Mouse (Mus musculus) brain, embryonic 14.5 days (tissue): ENCODE data around the gene D930020B18Rik. TPM values are rescaled to one million over a fixed set of nuclear protein-coding genes. Genes with fewer than 3 reads are reported as not detected.

Source experiments
- DNase-seq: peaks from one replicate; pipeline ENCODE4 v3.0.0-alpha.2; 2011; ENCODE audit warnings: low read depth
- CTCF ChIP-seq: fragments of 200-500 bp; IDR thresholded peaks from 2 replicates; pipeline ENCODE4 v1.5.1; 2012; ENCODE audit warnings: inconsistent platforms, mild to moderate bottlenecking, moderate library complexity, borderline replicate concordance; ENCODE audit not compliant: insufficient read depth, insufficient read length; ENCODE audit errors: extremely low read depth
- POLR2A ChIP-seq: fragments of 200-500 bp; IDR thresholded peaks from 2 replicates; pipeline ENCODE4 v1.6.1; 2012; ENCODE audit warnings: mild to moderate bottlenecking, inconsistent platforms, borderline replicate concordance; ENCODE audit not compliant: poor library complexity, insufficient read depth, insufficient read length, severe bottlenecking; ENCODE audit errors: extremely low read depth
- polyA plus RNA-seq: library from polyadenylated mRNA; depleted of rRNA; stranded (reverse); fragments of >200 nt; gene quantifications from 2 replicates; pipeline ENCODE4 v1.2.3, GENCODE M21; 2012; rRNA removed

Gene D930020B18Rik
- 0.14 TPM in 2 replicates for polyA plus RNA-seq

DNA sequence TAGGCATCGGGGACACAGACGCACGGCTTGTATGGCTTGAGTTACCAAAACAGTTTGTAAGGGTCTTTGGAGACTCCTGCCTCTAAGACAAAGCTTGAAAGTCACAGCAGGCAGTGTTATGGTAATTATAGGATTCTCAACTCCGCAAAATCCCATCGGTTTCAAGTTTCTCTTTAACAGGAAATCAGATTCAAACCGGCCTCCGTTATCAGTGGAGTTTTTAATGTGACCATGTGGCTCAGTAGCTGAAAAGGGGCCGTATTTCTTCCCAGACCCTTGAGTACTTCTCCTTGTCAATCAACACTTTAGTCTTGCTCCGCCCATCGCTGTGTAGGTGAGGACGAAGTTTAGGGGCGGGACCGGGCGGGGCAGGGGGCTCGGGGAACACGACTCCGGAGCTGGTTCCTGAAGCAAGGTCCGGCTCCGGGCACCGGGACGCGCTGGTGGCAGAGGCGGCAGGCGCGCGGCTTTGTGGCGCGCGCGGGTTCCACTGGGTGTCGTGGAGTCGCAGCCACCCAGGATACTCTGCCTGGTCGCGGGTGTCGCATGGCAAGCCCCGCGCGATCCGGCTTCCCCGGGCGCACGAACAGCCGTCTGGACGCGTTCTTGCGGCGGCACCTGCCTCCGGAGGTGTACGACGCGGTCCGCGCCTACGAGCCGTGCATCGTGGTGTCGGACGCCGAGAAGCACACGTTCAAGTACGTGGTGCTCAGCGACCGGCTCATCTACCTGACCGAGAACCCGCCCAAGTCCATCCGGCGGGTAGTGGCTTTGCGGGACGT lies at the start of gene D930020B18Rik:
Gene D930020B18Rik (plus strand): TSS at position 317 of the 782 bp plus-strand sequence.
- no peak for TF ChIP-seq POLR2A
- TF ChIP-seq CTCF, result no peak
- DNase-seq, result peak; percentile 40

DNA sequence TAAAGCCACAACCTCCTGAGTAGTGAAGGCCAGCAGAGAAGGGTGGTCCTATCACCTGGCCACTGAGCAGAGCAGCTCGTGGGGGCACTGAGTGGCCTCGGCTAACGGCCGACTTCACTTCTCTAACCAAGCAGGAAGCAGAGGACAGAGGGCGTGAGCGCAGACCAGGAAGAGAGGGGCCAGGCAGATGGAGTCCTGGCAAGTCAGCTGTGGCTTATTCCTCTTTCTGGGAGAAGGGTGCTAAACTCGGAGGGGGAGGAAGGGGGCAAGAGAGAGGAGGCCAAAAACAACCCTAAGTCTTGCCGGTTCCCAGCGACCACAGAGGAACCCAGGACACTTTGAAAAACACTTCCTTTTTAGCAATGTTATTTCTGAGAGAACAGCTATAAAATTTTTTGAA lies 44.8 kb upstream of the D930020B18Rik start:
- DNase-seq, result no peak
- no peak for TF ChIP-seq POLR2A
- TF ChIP-seq CTCF, result no peak

DNA sequence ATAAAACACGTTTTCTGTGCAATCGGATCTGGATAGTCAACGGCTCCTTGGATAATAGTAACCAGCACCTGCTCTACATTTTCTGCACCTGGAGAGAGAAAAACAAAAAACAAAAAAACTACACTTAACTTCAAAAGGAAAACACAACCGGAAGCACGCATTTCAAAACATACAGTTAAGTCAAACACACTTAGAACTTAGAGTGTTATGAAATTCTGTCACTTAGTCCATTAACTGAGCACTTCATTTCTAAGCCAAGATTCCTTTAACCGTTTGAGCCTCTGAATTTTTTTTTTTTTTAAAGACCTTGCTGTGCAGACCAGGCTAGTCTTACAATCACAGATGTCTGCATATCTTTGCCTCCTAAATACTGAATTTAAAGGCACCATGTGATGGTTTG lies 40.1 kb upstream of the D930020B18Rik start:
- no peak for DNase-seq
- TF ChIP-seq CTCF (no peak), POLR2A (no peak)

DNA sequence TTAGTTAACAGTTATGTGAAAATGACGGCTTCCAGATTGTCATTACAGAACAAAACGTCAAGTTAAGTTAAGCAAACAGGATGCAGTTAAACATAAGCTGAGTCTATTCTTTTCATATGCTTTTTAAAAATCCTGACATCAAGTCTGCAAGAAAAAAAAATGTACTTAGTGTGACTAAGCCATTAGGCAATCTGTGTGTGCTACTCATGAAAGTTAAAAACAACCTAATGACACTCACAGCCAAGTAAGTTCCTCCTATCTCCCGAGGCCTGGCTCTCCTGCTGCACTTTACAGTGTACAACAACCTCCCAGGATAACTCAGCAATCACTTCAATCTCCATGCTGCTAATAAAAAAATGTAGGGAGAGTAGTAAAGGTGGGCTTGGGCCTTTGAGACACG lies 37.8 kb upstream of the D930020B18Rik start:
- DNase-seq, result no peak
- no peak for TF ChIP-seq POLR2A
- no peak for TF ChIP-seq CTCF

DNA sequence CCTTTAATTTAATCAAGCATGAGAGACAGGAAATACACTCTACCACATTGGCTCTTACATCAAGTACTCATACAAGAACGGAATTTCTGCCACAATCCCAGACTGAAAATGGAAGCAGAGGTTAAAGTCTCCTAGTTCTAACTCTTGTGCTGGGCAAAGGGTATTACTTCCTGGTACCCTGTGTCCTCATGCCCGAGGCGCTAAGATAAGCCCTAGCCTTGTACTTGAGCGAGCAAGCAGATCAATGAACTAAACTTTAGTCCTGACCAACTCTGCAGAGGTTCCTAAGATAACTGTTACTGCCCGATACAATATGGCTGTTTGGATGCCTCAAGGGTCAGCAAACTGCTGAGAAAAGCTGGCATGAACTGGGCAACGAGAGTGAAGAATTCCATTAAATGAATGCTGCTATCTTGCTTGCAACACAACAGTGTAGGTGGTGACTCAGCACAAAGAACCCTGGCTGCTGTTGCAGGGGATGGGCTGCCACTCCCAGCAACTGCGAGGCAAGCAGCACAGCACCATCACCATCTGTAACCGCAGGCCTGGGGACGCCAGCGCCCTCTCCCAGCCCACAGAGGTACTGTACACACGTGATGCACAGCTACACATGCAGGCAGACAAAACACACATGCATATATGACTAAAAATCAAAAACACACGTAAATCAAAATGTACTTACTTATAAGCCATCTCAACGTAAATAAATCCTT lies 36.6 kb upstream of the D930020B18Rik start:
- DNase-seq, result no peak
- no peak for TF ChIP-seq POLR2A
- no peak for TF ChIP-seq CTCF

DNA sequence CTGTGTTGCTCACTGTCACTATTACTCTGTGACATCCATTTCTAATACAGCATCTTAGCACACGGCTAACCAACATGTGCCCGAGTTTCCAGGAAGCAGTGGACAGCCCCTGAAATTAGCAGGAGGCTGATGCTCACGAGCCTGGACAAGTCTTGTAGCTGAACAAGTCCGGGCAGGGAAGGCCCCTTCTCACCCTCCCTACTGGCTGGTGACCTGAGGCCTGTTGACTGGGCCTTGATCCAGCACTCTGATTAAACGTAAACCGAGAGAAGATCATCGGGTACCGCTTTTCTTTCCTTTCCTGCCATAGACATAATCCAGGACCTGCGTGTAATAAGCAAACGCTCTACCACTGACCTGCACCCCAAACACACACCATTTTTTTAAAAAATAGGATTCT lies 33.2 kb upstream of the D930020B18Rik start:
- TF ChIP-seq CTCF (no peak), POLR2A (no peak)
- DNase-seq, result no peak

DNA sequence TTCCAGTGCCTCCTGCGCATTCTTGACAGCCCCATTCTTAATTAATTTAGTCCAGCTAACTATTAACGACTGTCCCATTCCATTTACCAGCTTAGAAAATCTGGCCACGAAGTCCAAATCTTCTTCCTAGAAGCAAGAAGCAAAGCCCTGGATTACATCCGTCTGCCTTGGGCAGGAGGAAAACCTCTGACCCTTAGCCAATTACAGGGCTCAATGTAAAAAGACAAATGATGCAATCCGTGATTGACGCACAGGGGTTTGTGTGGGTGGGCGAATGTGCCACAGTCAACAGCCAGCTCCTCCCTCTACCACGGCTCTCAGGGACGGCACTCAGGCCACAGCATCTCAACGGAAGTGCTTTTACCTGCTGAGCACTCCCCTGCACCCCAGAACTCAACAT lies 29.8 kb upstream of the D930020B18Rik start:
- DNase-seq, result no peak
- TF ChIP-seq POLR2A (no peak), CTCF (no peak)

DNA sequence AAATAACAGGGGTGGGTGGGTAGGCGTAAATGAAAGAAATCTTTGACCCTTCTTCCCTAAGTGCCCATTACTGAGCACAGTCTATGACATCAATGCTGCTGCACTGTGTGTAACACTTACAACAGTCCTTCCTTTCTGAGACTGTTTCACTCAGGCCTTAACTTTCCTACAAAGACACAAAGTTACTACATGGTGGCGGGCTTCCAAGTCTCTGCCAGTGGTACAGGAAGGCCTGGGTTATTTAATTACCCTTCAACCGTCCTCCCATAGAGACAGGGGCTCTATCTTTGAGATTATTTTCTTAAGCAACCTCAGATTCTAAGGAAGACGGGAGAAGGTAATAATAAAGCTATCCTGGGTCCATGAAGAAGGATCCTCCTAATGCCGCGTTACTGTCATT lies 28.9 kb upstream of the D930020B18Rik start:
- DNase-seq, result no peak
- TF ChIP-seq POLR2A (no peak), CTCF (no peak)

DNA sequence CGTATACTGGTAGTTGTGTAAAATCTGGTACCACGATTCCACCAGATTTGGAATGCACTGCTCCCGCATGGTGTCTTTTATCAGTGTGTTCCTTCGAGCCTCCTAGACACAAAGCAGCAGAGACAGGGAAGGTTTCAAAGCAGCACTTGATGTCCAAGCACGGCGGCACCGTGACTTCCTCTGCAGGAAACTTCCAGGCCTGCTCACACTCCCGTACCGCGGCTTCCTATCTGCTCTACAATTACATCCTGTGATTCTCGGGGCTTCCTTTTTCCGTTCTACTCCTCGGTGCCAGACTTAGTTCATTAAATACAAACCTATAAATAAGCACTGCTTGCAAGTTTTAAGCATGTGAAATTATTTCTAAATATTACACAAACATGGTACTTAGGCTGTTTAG lies 27.8 kb upstream of the D930020B18Rik start:
- TF ChIP-seq CTCF, result no peak
- no peak for TF ChIP-seq POLR2A
- DNase-seq, result no peak

DNA sequence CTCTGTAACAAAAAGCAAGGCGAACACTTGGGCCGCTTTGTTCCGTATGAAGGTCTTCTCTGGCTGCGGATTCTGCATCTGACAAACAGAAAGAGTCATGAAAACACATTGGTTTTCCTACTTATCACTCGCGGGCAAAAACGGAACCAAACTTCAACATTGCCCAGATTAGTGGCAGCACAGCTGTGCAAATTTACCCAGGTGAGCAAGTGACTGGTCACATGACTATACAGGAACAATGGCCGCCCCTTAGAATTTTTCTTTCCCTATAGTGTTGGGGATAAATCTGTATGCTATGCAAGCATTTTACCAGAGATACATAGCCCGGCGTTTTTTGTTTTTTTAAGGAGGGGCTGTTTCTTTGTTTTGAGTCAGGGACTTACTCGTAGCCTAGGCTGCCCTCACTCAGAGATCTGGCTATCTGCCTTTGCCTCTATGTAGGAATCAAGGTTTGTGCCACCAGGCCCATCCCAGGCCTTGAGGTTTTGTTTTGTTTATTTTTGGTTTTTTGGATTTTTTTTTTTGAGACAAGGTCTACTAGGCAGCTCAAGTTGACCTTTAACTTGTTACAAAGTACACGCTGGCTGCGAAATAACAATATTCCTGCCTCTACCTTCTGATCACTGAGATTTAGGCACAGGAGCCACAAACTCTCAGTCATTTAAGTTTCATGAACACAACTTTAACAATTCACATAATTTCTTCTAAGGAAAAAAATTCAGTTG lies 26.1 kb upstream of the D930020B18Rik start:
- TF ChIP-seq CTCF (no peak), POLR2A (no peak)
- no peak for DNase-seq

DNA sequence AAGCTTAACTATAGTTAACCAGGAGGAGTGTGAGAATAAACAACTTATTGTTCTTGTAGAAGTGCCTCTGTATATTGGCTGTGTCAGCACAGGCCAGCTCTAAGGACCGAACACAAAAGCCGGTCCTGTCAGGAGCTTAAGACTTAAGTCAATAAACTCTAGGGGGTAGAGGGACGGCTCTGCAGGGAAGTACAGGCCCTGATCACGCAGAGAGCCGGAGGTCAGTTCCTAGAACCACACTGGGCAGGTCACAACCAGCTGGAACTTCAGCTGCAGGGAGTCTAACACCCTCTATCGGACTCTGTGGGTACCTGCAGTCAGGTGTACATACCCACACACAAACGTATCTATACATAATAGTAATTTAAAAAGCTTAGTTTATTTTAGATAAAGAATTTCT lies 25.5 kb upstream of the D930020B18Rik start:
- TF ChIP-seq CTCF (no peak), POLR2A (no peak)
- DNase-seq, result no peak

DNA sequence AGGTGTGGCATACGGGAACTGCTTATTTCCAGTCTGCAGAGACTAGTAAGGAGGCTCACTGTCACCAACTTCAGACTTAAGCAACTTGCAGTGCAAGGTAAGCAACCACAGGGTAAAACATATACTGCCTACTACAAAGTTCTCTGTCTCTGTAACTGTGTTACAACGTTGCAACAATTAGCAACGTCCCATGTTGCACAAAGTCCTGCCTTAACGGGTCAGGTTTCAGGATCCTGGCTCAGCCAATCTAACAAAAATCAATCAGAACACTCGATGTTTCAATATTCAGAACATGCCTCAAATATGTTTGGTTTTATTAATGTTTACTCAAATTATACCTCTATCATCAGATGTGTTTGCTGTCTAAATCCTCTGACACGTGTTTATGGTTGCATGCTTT lies 19.0 kb upstream of the D930020B18Rik start:
- no peak for DNase-seq
- TF ChIP-seq CTCF, result no peak
- TF ChIP-seq POLR2A, result no peak

DNA sequence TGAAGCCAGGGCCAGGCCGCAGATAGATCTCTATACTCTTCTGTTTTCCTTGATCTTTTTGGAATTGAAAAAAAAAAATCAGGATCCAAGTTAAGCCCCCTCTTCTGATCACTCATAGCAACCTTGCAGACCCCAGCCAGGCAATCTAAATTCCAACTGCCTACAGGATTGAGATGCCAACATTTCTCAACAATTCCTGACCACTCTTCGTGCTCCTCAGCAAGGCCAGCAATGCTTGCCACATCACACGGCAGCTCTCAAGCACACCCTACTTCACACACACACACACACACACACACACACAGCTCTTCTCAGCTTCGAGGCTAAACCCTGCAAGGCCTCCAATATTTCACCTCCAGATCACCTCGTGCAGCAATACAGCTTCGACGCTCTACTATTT lies 17.7 kb upstream of the D930020B18Rik start:
- TF ChIP-seq CTCF (no peak), POLR2A (no peak)
- no peak for DNase-seq
